ENCODE assay signal across 20 mouse cellular contexts in genomic region chr6:120201956-120202355, GRCm38 (mm10).
DNase-seq lines count a peak whose midpoint lies in the region; ATAC-seq lines count a peak whose summit lies in the region.
"Had no signal": no experiment of that assay in that cellular context is flagged by ENCODE, and none has a peak within 500 bp of the region (broad histone marks: within the 10 kb centered on the region; RNA-seq: fewer than 3 reads in every experiment).

No protein-coding gene starts in this region.

- no peak for ATAC-seq in forebrain, embryonic 11.5 days (replicated peaks; ENCODE audit: low FRiP score)
- ATAC-seq in kidney, embryonic 15.5 days (replicated peaks; ENCODE audit: low FRiP score) = 0 out of 2 replicates have a peak, but pooled peaks have one; percentile 1
- no peak for ATAC-seq in kidney, embryonic 14.5 days (ENCODE audit: low FRiP score, low TSS enrichment)
- peak; percentile 43; the same call in 1 of the 2 replicates for ATAC-seq in neural tube, embryonic 12.5 days (ENCODE audit: low FRiP score, low read depth)
- ATAC-seq in neural tube, embryonic 15.5 days (ENCODE audit: low FRiP score) = no peak
- 0 out of 2 replicates have a peak, but pooled peaks have one; percentile 26 for ATAC-seq in neural tube, embryonic 14.5 days (ENCODE audit: low read depth)
- ATAC-seq: forebrain, embryonic 15.5 days; liver, postnatal 0 days had no signal

- WGBS in forebrain, embryonic 10.5 days = 61% methylated on average over 6 of the region's 6 CpGs
- 54% methylated on average over 6 of the region's 6 CpGs for WGBS in forebrain, embryonic 11.5 days
- WGBS in kidney, embryonic 15.5 days = 33% methylated on average over 6 of the region's 6 CpGs
- 22% methylated on average over 6 of the region's 6 CpGs for WGBS in kidney, embryonic 14.5 days
- WGBS in neural tube, embryonic 12.5 days = 48% methylated on average over 6 of the region's 6 CpGs
- 44% methylated on average over 6 of the region's 6 CpGs for WGBS in neural tube, embryonic 15.5 days
- 56% methylated on average over 6 of the region's 6 CpGs for WGBS in neural tube, embryonic 14.5 days

- no peaks in the 10 kb centered on the region for H3K9me3 ChIP-seq in forebrain, embryonic 10.5 days
- no peaks in the 10 kb centered on the region for H3K9me3 ChIP-seq in forebrain, embryonic 11.5 days (ENCODE audit: control insufficient read depth, low read length)
- H3K9me3 ChIP-seq in kidney, embryonic 15.5 days (replicated peaks) = no peaks in the 10 kb centered on the region
- no peaks in the 10 kb centered on the region for H3K9me3 ChIP-seq in kidney, embryonic 14.5 days (ENCODE audit: control insufficient read depth, low read length)
- H3K9me3 ChIP-seq in neural tube, embryonic 12.5 days = no peaks in the 10 kb centered on the region
- no peaks in the 10 kb centered on the region for H3K9me3 ChIP-seq in neural tube, embryonic 15.5 days (replicated peaks)
- no peaks in the 10 kb centered on the region for H3K9me3 ChIP-seq in neural tube, embryonic 14.5 days (ENCODE audit: control insufficient read depth, low read length)
- H3K9me3 ChIP-seq: forebrain, embryonic 15.5 days; heart, embryonic 10.5 days; megakaryocyte, embryonic 14.5 days had no signal

- no peaks in the 10 kb centered on the region for H3K36me3 ChIP-seq in forebrain, embryonic 10.5 days (replicated peaks)
- no peaks in the 10 kb centered on the region for H3K36me3 ChIP-seq in forebrain, embryonic 11.5 days (ENCODE audit: control insufficient read depth, insufficient read depth, low read length)
- H3K36me3 ChIP-seq in kidney, embryonic 15.5 days = peaks cover 7% of the 10 kb centered on the region; the same call in 1 of the 2 replicates
- no peaks in the 10 kb centered on the region for H3K36me3 ChIP-seq in kidney, embryonic 14.5 days (ENCODE audit: control insufficient read depth, insufficient read depth, low read length)
- no peaks in the 10 kb centered on the region for H3K36me3 ChIP-seq in neural tube, embryonic 12.5 days
- no peaks in the 10 kb centered on the region for H3K36me3 ChIP-seq in neural tube, embryonic 15.5 days
- no peaks in the 10 kb centered on the region for H3K36me3 ChIP-seq in neural tube, embryonic 14.5 days (ENCODE audit: control insufficient read depth, insufficient read depth, low read length)
- H3K36me3 ChIP-seq: forebrain, embryonic 15.5 days; heart, embryonic 10.5 days had no signal

- no peak overlapping the region for H3K4me3 ChIP-seq in forebrain, embryonic 10.5 days
- no peak overlapping the region for H3K4me3 ChIP-seq in forebrain, embryonic 11.5 days (ENCODE audit: low read depth, low read length)
- H3K4me3 ChIP-seq in kidney, embryonic 15.5 days (replicated peaks) = no peak overlapping the region
- no peak overlapping the region for H3K4me3 ChIP-seq in kidney, embryonic 14.5 days (ENCODE audit: low read length)
- no peak overlapping the region for H3K4me3 ChIP-seq in neural tube, embryonic 12.5 days
- no peak overlapping the region for H3K4me3 ChIP-seq in neural tube, embryonic 15.5 days (replicated peaks)
- no peak overlapping the region for H3K4me3 ChIP-seq in neural tube, embryonic 14.5 days (ENCODE audit: low read depth, low read length)
- H3K4me3 ChIP-seq: forebrain, embryonic 15.5 days; heart, embryonic 10.5 days; megakaryocyte, embryonic 14.5 days; myocyte had no signal

- peak overlapping the region; percentile 25 for H3K27ac ChIP-seq in forebrain, embryonic 10.5 days
- H3K27ac ChIP-seq in forebrain, embryonic 11.5 days (ENCODE audit: low read depth, low read length) = no peak overlapping the region
- H3K27ac ChIP-seq in kidney, embryonic 15.5 days = no peak overlapping the region
- no peak overlapping the region for H3K27ac ChIP-seq in kidney, embryonic 14.5 days (ENCODE audit: low read depth, low read length)
- no peak overlapping the region for H3K27ac ChIP-seq in neural tube, embryonic 12.5 days
- H3K27ac ChIP-seq in neural tube, embryonic 15.5 days (replicated peaks) = no peak overlapping the region
- 0 out of 2 replicates have a peak overlapping the region, but pooled peaks have one; percentile 10 for H3K27ac ChIP-seq in neural tube, embryonic 14.5 days (ENCODE audit: low read depth, low read length)
- H3K27ac ChIP-seq: forebrain, embryonic 15.5 days; heart, embryonic 10.5 days had no signal

- DNase-seq in forebrain, embryonic 10.5 days (ENCODE audit: extremely low spot score, low spot score) = no peak
- DNase-seq in forebrain, embryonic 11.5 days (ENCODE audit: low spot score) = no peak
- no peak for DNase-seq in heart, postnatal 25 days (ENCODE audit: low spot score)
- DNase-seq: cerebellum, adult 18-20 months; cerebellum, postnatal 36 days; heart, postnatal 10 days; kidney, adult 8-10 months; liver, postnatal 0 days; lung, postnatal 10 days; right cerebral cortex, adult 18-20 months; thymus, postnatal 14 days had no signal

- H3K9ac ChIP-seq in forebrain, embryonic 11.5 days (ENCODE audit: low read length) = no peak overlapping the region
- no peak overlapping the region for H3K9ac ChIP-seq in kidney, embryonic 15.5 days
- H3K9ac ChIP-seq in kidney, embryonic 14.5 days (ENCODE audit: low read depth, low read length) = no peak overlapping the region
- H3K9ac ChIP-seq in neural tube, embryonic 12.5 days = no peak overlapping the region
- H3K9ac ChIP-seq in neural tube, embryonic 15.5 days (replicated peaks) = no peak overlapping the region
- H3K9ac ChIP-seq in neural tube, embryonic 14.5 days (replicated peaks; ENCODE audit: low read depth, low read length) = no peak overlapping the region
- H3K9ac ChIP-seq: forebrain, embryonic 15.5 days; liver, postnatal 0 days had no signal

- intact Hi-C loops in heart, postnatal 25 days (cut with DNase I) = no loop called here

- H3K4me2 ChIP-seq in forebrain, embryonic 11.5 days (ENCODE audit: low read depth, low read length, severe bottlenecking) = no peak overlapping the region
- H3K4me2 ChIP-seq in kidney, embryonic 15.5 days = no peak overlapping the region
- H3K4me2 ChIP-seq in kidney, embryonic 14.5 days (replicated peaks; ENCODE audit: low read depth, low read length) = no peak overlapping the region
- H3K4me2 ChIP-seq in neural tube, embryonic 12.5 days (replicated peaks) = no peak overlapping the region
- no peak overlapping the region for H3K4me2 ChIP-seq in neural tube, embryonic 15.5 days
- no peak overlapping the region for H3K4me2 ChIP-seq in neural tube, embryonic 14.5 days (ENCODE audit: low read depth, low read length)
- H3K4me2 ChIP-seq: forebrain, embryonic 15.5 days had no signal

- no peaks in the 10 kb centered on the region for H3K27me3 ChIP-seq in forebrain, embryonic 10.5 days (ENCODE audit: poor library complexity, severe bottlenecking)
- H3K27me3 ChIP-seq in forebrain, embryonic 11.5 days (ENCODE audit: control insufficient read depth, insufficient read depth, low read length) = no peaks in the 10 kb centered on the region
- no peaks in the 10 kb centered on the region for H3K27me3 ChIP-seq in kidney, embryonic 15.5 days
- H3K27me3 ChIP-seq in kidney, embryonic 14.5 days (ENCODE audit: control insufficient read depth, insufficient read depth, low read length) = no peaks in the 10 kb centered on the region
- H3K27me3 ChIP-seq in neural tube, embryonic 12.5 days (replicated peaks) = no peaks in the 10 kb centered on the region
- no peaks in the 10 kb centered on the region for H3K27me3 ChIP-seq in neural tube, embryonic 15.5 days (replicated peaks)
- no peaks in the 10 kb centered on the region for H3K27me3 ChIP-seq in neural tube, embryonic 14.5 days (ENCODE audit: control insufficient read depth, insufficient read depth, low read length)
- H3K27me3 ChIP-seq: forebrain, embryonic 15.5 days had no signal

- peaks cover 41% of the 10 kb centered on the region for H3K4me1 ChIP-seq in forebrain, embryonic 10.5 days
- peaks cover 7% of the 10 kb centered on the region; the same call in 1 of the 2 replicates for H3K4me1 ChIP-seq in forebrain, embryonic 11.5 days (replicated peaks; ENCODE audit: control insufficient read depth, insufficient read depth, low read length)
- peaks cover 12% of the 10 kb centered on the region; the same call in 1 of the 2 replicates for H3K4me1 ChIP-seq in kidney, embryonic 15.5 days
- H3K4me1 ChIP-seq in kidney, embryonic 14.5 days (ENCODE audit: control insufficient read depth, insufficient read depth, low read length) = 0 out of 2 replicates have a peak, but pooled peaks cover 4% of the 10 kb centered on the region
- peaks cover 21% of the 10 kb centered on the region for H3K4me1 ChIP-seq in neural tube, embryonic 12.5 days
- H3K4me1 ChIP-seq in neural tube, embryonic 15.5 days = peaks cover 14% of the 10 kb centered on the region
- 0 out of 2 replicates have a peak, but pooled peaks cover 9% of the 10 kb centered on the region for H3K4me1 ChIP-seq in neural tube, embryonic 14.5 days (ENCODE audit: control insufficient read depth, insufficient read depth, low read length)

Comparison
In these comparisons a context has a peak if more than half of its experiments do, and no peak if none do; other contexts are left out.
1. H3K27ac ChIP-seq: peak in forebrain, embryonic 10.5 days (single experiment) and neural tube, embryonic 14.5 days (single experiment); none in forebrain, embryonic 11.5 days (single experiment), kidney, embryonic 15.5 days (single experiment), kidney, embryonic 14.5 days (single experiment), neural tube, embryonic 12.5 days (single experiment) and neural tube, embryonic 15.5 days (single experiment).
2. ATAC-seq: peak in kidney, embryonic 15.5 days (single experiment), neural tube, embryonic 12.5 days (single experiment) and neural tube, embryonic 14.5 days (single experiment); none in forebrain, embryonic 11.5 days (single experiment), kidney, embryonic 14.5 days (single experiment) and neural tube, embryonic 15.5 days (single experiment).